ENCODE assay signal across 19 mouse cellular contexts in genomic region chr6:99945691-99946090, GRCm38 (mm10).
DNase-seq lines count a peak whose midpoint lies in the region.
"Had no signal": no experiment of that assay in that cellular context is flagged by ENCODE, and none has a peak within 500 bp of the region (broad histone marks: within the 10 kb centered on the region; RNA-seq: fewer than 3 reads in every experiment).

No protein-coding gene starts in this region.

- peak; percentile 76 for DNase-seq in ES-CJ7 (ENCODE audit: low read depth, low spot score)
- DNase-seq in R1 (ENCODE audit: low read depth, low spot score) = peak; percentile 79
- peak; percentile 31 for DNase-seq in ZHBTc4 (ENCODE audit: low read depth, low spot score)
- no peak for DNase-seq in layer of hippocampus, adult 11-12 months (ENCODE audit: low spot score)
- no peak for DNase-seq in heart, adult 9 months (ENCODE audit: low spot score in 2 of 2)
- no peak for DNase-seq in kidney, postnatal 4 days
- DNase-seq: adrenal gland, adult 2 months; adrenal gland, adult 8-10 months; adrenal gland, postnatal 10 days; adrenal gland, postnatal 14 days; adrenal gland, postnatal 25 days; adrenal gland, postnatal 36 days; B cell, adult 2 months; cerebellum, adult 11 months; cerebellum, adult 11-12 months; cerebellum, adult 18-20 months; cerebellum, adult 2 months; cerebellum, adult 8-10 months; cerebellum, adult 9-10 months had no signal

Comparison
In these comparisons a context has a peak if more than half of its experiments do, and no peak if none do; other contexts are left out.
1. DNase-seq: peak in ES-CJ7 (single experiment), R1 (single experiment) and ZHBTc4 (single experiment); none in layer of hippocampus, adult 11-12 months (single experiment), heart, adult 9 months (0 of 2) and kidney, postnatal 4 days (0 of 2).